Mouse (Mus musculus): ENCODE measurements around the gene Vmn1r7. TPM values are rescaled to one million over a fixed set of nuclear protein-coding genes. Genes with fewer than 3 reads are reported as not detected.
"Not testable (repeated sequence)": the region's sequence is repeated elsewhere in the genome, so short reads cannot be mapped to it uniquely, and the experiment has no call there.

The Vmn1r7 gene
- polyA plus RNA-seq (2014; fragmentation: Nextera tagmentation; extraction: Ambion mirVana): not detected in 2 replicates

DNA sequence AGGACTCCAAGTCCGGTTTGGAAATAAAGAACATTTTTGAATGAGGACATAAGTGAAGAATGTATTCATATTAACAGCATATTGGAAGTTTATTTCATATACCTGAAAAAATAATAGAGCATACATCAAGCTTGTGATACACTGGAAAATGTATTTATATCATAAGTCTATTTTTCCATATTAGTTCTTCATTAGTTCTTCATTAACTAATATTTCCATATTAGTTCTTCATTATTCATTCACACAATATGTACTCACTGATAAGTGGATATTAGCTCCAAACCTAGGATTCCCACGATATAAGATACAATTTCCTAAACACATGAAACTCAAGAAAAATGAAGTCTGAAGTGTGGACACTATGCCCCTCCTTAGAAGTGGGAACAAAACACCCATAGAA is at the start of gene Vmn1r7:
Gene Vmn1r7, minus strand, starts transcription at position 101 of the 400 bp plus-strand sequence.
- not testable (repeated sequence) for H3K9me3 ChIP-seq (ENCODE audit: control insufficient read depth, low read length); H3K27ac ChIP-seq (replicated peaks; ENCODE audit: low read depth, low read length); H3K4me3 ChIP-seq (ENCODE audit: low read depth, low read length); H3K36me3 ChIP-seq (ENCODE audit: control insufficient read depth, insufficient read depth, low read length); DNase-seq (ENCODE audit: low spot score); H3K4me2 ChIP-seq (ENCODE audit: low read depth, severe bottlenecking); ATAC-seq (ENCODE audit: insufficient number of reproducible peaks, low FRiP score, low TSS enrichment, low read depth); H3K4me1 ChIP-seq (ENCODE audit: control insufficient read depth, insufficient read depth, low read length); H3K9ac ChIP-seq (ENCODE audit: low read length); H3K27me3 ChIP-seq (ENCODE audit: control insufficient read depth, insufficient read depth, low read length)
- WGBS: 91% methylated on average over 2 of the region's 2 CpGs

DNA sequence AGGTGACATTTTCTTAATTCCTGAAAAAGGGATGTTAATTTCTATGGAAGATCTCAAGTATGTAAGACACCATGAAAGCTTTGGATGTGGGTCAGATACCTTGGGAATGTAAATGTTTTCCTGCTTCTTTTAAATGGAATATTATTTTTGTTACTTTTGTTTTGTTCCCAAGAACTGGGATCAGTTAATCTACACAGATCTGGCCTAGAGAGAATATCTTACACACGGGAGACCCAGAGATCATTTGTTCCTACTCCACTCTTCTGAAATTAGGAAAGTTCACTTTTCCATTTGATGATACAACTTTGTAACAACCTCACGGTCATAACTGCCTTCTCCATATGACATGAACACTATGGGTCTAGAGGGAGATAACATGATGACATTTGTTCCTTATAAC is 41.4 kb upstream of the Vmn1r7 start, which contains the start of gene Vmn1r9:
Gene Vmn1r9, plus strand, starts transcription at position 301 of the 400 bp plus-strand sequence.
- H3K27me3 ChIP-seq (ENCODE audit: control insufficient read depth, insufficient read depth, low read length): no peaks in the 10 kb centered on the region
- 81% methylated on average over 2 of the region's 2 CpGs for WGBS

GRCm38 (mm10) chr6:57063730-57064129 is 38.6 kb upstream of the Vmn1r7 start:
- H3K27ac ChIP-seq (replicated peaks; ENCODE audit: low read depth, low read length): no peak overlapping the region
- no peaks in the 10 kb centered on the region for H3K36me3 ChIP-seq (ENCODE audit: control insufficient read depth, insufficient read depth, low read length)
- H3K4me1 ChIP-seq (ENCODE audit: control insufficient read depth, insufficient read depth, low read length): no peaks in the 10 kb centered on the region
- no peak overlapping the region for H3K9ac ChIP-seq (ENCODE audit: low read length)
- H3K27me3 ChIP-seq (ENCODE audit: control insufficient read depth, insufficient read depth, low read length): no peaks in the 10 kb centered on the region
- H3K4me3 ChIP-seq (ENCODE audit: low read depth, low read length): no peak overlapping the region
- no peak for DNase-seq (ENCODE audit: low spot score)
- H3K9me3 ChIP-seq (ENCODE audit: control insufficient read depth, low read length): no peaks in the 10 kb centered on the region
- ATAC-seq (ENCODE audit: insufficient number of reproducible peaks, low FRiP score, low TSS enrichment, low read depth): no peak
- no peak overlapping the region for H3K4me2 ChIP-seq (ENCODE audit: low read depth, severe bottlenecking)

More for the DNA sequence above, 41.4 kb upstream of the Vmn1r7 start, which contains the start of gene Vmn1r9:
- Histone ChIP-seq H3K4me1 (ENCODE audit: control insufficient read depth, insufficient read depth, low read length) (no peaks in the 10 kb centered on the region), H3K4me3 (ENCODE audit: low read depth, low read length) (no peak within 1 kb of the TSS), H3K9me3 (ENCODE audit: control insufficient read depth, low read length) (no peaks in the 10 kb centered on the region), H3K4me2 (ENCODE audit: low read depth, severe bottlenecking) (no peak within 1 kb of the TSS), H3K36me3 (ENCODE audit: control insufficient read depth, insufficient read depth, low read length) (no peaks in the 10 kb centered on the region), H3K9ac (ENCODE audit: low read length) (no peak within 1 kb of the TSS), H3K27ac (replicated peaks; ENCODE audit: low read depth, low read length) (no peak within 1 kb of the TSS)
- ATAC-seq (ENCODE audit: insufficient number of reproducible peaks, low FRiP score, low TSS enrichment, low read depth): no peak
- no peak for DNase-seq (ENCODE audit: low spot score)

- H3K36me3 ChIP-seq (ENCODE audit: control insufficient read depth, insufficient read depth, low read length): no peaks in the 10 kb centered on the region
Observed at GRCm38 (mm10) chr6:57034674-57035073, 9.6 kb upstream of the Vmn1r7 start.

GRCm38 (mm10) chr6:57031984-57032383 is 6.9 kb upstream of the Vmn1r7 start, which contains the start of gene Vmn1r8:
TSS of gene Vmn1r8 (plus strand) at chr6:57032284.
- Histone ChIP-seq H3K4me2 (ENCODE audit: low read depth, severe bottlenecking) (no peak within 1 kb of the TSS), H3K4me3 (ENCODE audit: low read depth, low read length) (no peak within 1 kb of the TSS), H3K4me1 (ENCODE audit: control insufficient read depth, insufficient read depth, low read length) (no peaks in the 10 kb centered on the region), H3K9ac (ENCODE audit: low read length) (no peak within 1 kb of the TSS), H3K36me3 (ENCODE audit: control insufficient read depth, insufficient read depth, low read length) (no peaks in the 10 kb centered on the region), H3K9me3 (ENCODE audit: control insufficient read depth, low read length) (no peaks in the 10 kb centered on the region), H3K27me3 (ENCODE audit: control insufficient read depth, insufficient read depth, low read length) (no peaks in the 10 kb centered on the region), H3K27ac (replicated peaks; ENCODE audit: low read depth, low read length) (no peak within 1 kb of the TSS)
- no peak for DNase-seq (ENCODE audit: low spot score)
- ATAC-seq (ENCODE audit: insufficient number of reproducible peaks, low FRiP score, low TSS enrichment, low read depth): no peak

More at GRCm38 (mm10) chr6:57034674-57035073, 9.6 kb upstream of the Vmn1r7 start:
- Histone ChIP-seq H3K4me3 (ENCODE audit: low read depth, low read length) (no peak overlapping the region), H3K9me3 (ENCODE audit: control insufficient read depth, low read length) (no peaks in the 10 kb centered on the region), H3K27me3 (ENCODE audit: control insufficient read depth, insufficient read depth, low read length) (no peaks in the 10 kb centered on the region), H3K4me1 (ENCODE audit: control insufficient read depth, insufficient read depth, low read length) (no peaks in the 10 kb centered on the region), H3K9ac (ENCODE audit: low read length) (no peak overlapping the region), H3K4me2 (ENCODE audit: low read depth, severe bottlenecking) (no peak overlapping the region), H3K27ac (replicated peaks; ENCODE audit: low read depth, low read length) (no peak overlapping the region)
- DNase-seq (ENCODE audit: low spot score) (no peak), ATAC-seq (ENCODE audit: insufficient number of reproducible peaks, low FRiP score, low TSS enrichment, low read depth) (no peak)
- WGBS: 91% methylated on average over 2 of the region's 2 CpGs

DNA sequence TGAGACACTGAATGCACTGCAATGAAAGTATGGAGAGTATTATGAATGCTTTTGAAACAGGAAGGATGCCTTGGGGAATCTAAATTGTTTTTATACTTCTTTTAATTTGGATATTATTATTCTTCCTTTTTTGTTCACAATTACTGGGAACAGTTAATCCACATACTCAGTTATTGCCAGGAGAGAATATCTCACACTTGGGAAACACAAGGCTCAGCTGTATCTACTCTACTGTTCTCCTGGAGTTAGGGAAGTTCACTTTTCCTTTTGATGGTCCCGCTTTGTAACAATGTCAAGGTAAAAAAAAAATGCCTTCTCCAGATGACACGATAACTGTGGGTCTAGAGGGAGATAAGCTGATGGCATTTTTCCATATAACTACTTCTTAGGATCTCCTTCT is 28.2 kb downstream of the Vmn1r7 start, which contains the start of gene Vmn1r6:
Gene Vmn1r6, plus strand, starts transcription at position 301 of the 400 bp plus-strand sequence.
- Histone ChIP-seq H3K4me2 (ENCODE audit: low read depth, severe bottlenecking) (no peak within 1 kb of the TSS), H3K4me3 (ENCODE audit: low read depth, low read length) (no peak within 1 kb of the TSS), H3K36me3 (ENCODE audit: control insufficient read depth, insufficient read depth, low read length) (no peaks in the 10 kb centered on the region), H3K9ac (ENCODE audit: low read length) (no peak within 1 kb of the TSS), H3K27ac (replicated peaks; ENCODE audit: low read depth, low read length) (no peak within 1 kb of the TSS), H3K27me3 (ENCODE audit: control insufficient read depth, insufficient read depth, low read length) (no peaks in the 10 kb centered on the region), H3K4me1 (ENCODE audit: control insufficient read depth, insufficient read depth, low read length) (no peaks in the 10 kb centered on the region), H3K9me3 (ENCODE audit: control insufficient read depth, low read length) (no peaks in the 10 kb centered on the region)
- WGBS: 79% methylated on average over 2 of the region's 2 CpGs
- ATAC-seq (ENCODE audit: insufficient number of reproducible peaks, low FRiP score, low TSS enrichment, low read depth) (no peak), DNase-seq (ENCODE audit: low spot score) (no peak)

Other genes with a start within 250 kb of the Vmn1r7 start
- 34.6 and 40.3 TPM in 2 replicates for gene Kbtbd2, start 227.5 kb downstream of the Vmn1r7 start, polyA plus RNA-seq (2014; fragmentation: Nextera tagmentation; extraction: Ambion mirVana)
- 72.3 and 73.0 TPM in 2 replicates for gene Fkbp9, start 193.3 kb downstream of the Vmn1r7 start, polyA plus RNA-seq (2014; fragmentation: Nextera tagmentation; extraction: Ambion mirVana)
- 61.6 and 64.9 TPM in 2 replicates for gene Nt5c3, start 101.4 kb downstream of the Vmn1r7 start, polyA plus RNA-seq (2014; fragmentation: Nextera tagmentation; extraction: Ambion mirVana)
- gene Vmn1r4, start 101.3 kb downstream of the Vmn1r7 start, polyA plus RNA-seq (2014; fragmentation: Nextera tagmentation; extraction: Ambion mirVana): 0.16 and 0.35 TPM in 2 replicates
- not detected in 2 replicates for gene Vmn1r5, start 55.1 kb downstream of the Vmn1r7 start, polyA plus RNA-seq (2014; fragmentation: Nextera tagmentation; extraction: Ambion mirVana)
- gene Vmn1r6, start 28.1 kb downstream of the Vmn1r7 start, polyA plus RNA-seq (2014; fragmentation: Nextera tagmentation; extraction: Ambion mirVana): not detected in 2 replicates
- gene Vmn1r8, start 7.0 kb upstream of the Vmn1r7 start, polyA plus RNA-seq (2014; fragmentation: Nextera tagmentation; extraction: Ambion mirVana): not detected in 2 replicates
- not detected in 2 replicates for gene Vmn1r9, start 41.5 kb upstream of the Vmn1r7 start, polyA plus RNA-seq (2014; fragmentation: Nextera tagmentation; extraction: Ambion mirVana)
- gene Vmn1r10, start 84.1 kb upstream of the Vmn1r7 start, polyA plus RNA-seq (2014; fragmentation: Nextera tagmentation; extraction: Ambion mirVana): not detected in 2 replicates
- gene Vmn1r11, start 108.1 kb upstream of the Vmn1r7 start, polyA plus RNA-seq (2014; fragmentation: Nextera tagmentation; extraction: Ambion mirVana): not detected in 2 replicates
- gene Vmn1r12, start 131.6 kb upstream of the Vmn1r7 start, polyA plus RNA-seq (2014; fragmentation: Nextera tagmentation; extraction: Ambion mirVana): not detected in 2 replicates
- gene Vmn1r13, start 178.0 kb upstream of the Vmn1r7 start, polyA plus RNA-seq (2014; fragmentation: Nextera tagmentation; extraction: Ambion mirVana): not detected in 2 replicates
- gene Vmn1r14, start 206.4 kb upstream of the Vmn1r7 start, polyA plus RNA-seq (2014; fragmentation: Nextera tagmentation; extraction: Ambion mirVana): not detected in 2 replicates
- gene Vmn1r15, start 232.6 kb upstream of the Vmn1r7 start, polyA plus RNA-seq (2014; fragmentation: Nextera tagmentation; extraction: Ambion mirVana): not detected in 2 replicates